Mouse (Mus musculus): ENCODE data around the gene Irx5. TPM values are rescaled to one million over a fixed set of nuclear protein-coding genes. Genes with fewer than 3 reads are reported as not detected.

The Irx5 gene
- not detected in 2 replicates for polyA plus RNA-seq (2015; fragmentation: Nextera tagmentation; extraction: Ambion mirVana)

GRCm38 (mm10) chr8:92357398-92357981, at the start of gene Irx5:
Irx5 (plus strand) TSS chr8:92357625.
- peaks cover 18% of the 10 kb centered on the region for H3K4me1 ChIP-seq (ENCODE audit: control insufficient read depth, low read depth, low read length)
- WGBS (ENCODE audit: insufficient replicate concordance), result under 1% methylated on average over 45 of the region's 47 CpGs
- H3K4me2 ChIP-seq (ENCODE audit: low read depth, low read length), result peak within 1 kb of the TSS; percentile 96
- H3K9me3 ChIP-seq (replicated peaks; ENCODE audit: control insufficient read depth, low read length), result no peaks in the 10 kb centered on the region
- no peaks in the 10 kb centered on the region for H3K36me3 ChIP-seq (ENCODE audit: control insufficient read depth, insufficient read depth)
- no peak within 1 kb of the TSS for H3K27ac ChIP-seq (ENCODE audit: low read length)
- no peak within 1 kb of the TSS for H3K9ac ChIP-seq (ENCODE audit: low read depth, low read length)
- peak within 1 kb of the TSS; percentile 74 for H3K4me3 ChIP-seq (ENCODE audit: low read depth, low read length)
- H3K27me3 ChIP-seq (ENCODE audit: control insufficient read depth, insufficient read depth, low read depth, low read length), result peaks cover 64% of the 10 kb centered on the region
- no peak for ATAC-seq (ENCODE audit: low read depth)

- WGBS (ENCODE audit: insufficient replicate concordance), result 26% methylated on average over 7 of the region's 7 CpGs
- no peak overlapping the region for H3K4me2 ChIP-seq (ENCODE audit: low read depth, low read length)
- no peaks in the 10 kb centered on the region for H3K36me3 ChIP-seq (ENCODE audit: control insufficient read depth, insufficient read depth)
- no peaks in the 10 kb centered on the region for H3K9me3 ChIP-seq (replicated peaks; ENCODE audit: control insufficient read depth, low read length)
- H3K27ac ChIP-seq (ENCODE audit: low read length), result no peak overlapping the region
- no peak for ATAC-seq (ENCODE audit: low read depth)
- no peaks in the 10 kb centered on the region for H3K4me1 ChIP-seq (ENCODE audit: control insufficient read depth, low read depth, low read length)
- no peaks in the 10 kb centered on the region for H3K27me3 ChIP-seq (ENCODE audit: control insufficient read depth, insufficient read depth, low read depth, low read length)
- no peak overlapping the region for H3K9ac ChIP-seq (ENCODE audit: low read depth, low read length)
- H3K4me3 ChIP-seq (ENCODE audit: low read depth, low read length), result no peak overlapping the region
Measured at GRCm38 (mm10) chr8:92312178-92312577, 45.2 kb upstream of the Irx5 start.

GRCm38 (mm10) chr8:92313707-92314106, 43.7 kb upstream of the Irx5 start:
- H3K4me2 ChIP-seq (ENCODE audit: low read depth, low read length), result no peak overlapping the region
- no peaks in the 10 kb centered on the region for H3K4me1 ChIP-seq (ENCODE audit: control insufficient read depth, low read depth, low read length)
- H3K27ac ChIP-seq (ENCODE audit: low read length), result no peak overlapping the region
- H3K9me3 ChIP-seq (replicated peaks; ENCODE audit: control insufficient read depth, low read length), result no peaks in the 10 kb centered on the region
- H3K9ac ChIP-seq (ENCODE audit: low read depth, low read length), result no peak overlapping the region
- H3K27me3 ChIP-seq (ENCODE audit: control insufficient read depth, insufficient read depth, low read depth, low read length), result no peaks in the 10 kb centered on the region
- no peaks in the 10 kb centered on the region for H3K36me3 ChIP-seq (ENCODE audit: control insufficient read depth, insufficient read depth)
- ATAC-seq (ENCODE audit: low read depth), result no peak
- WGBS (ENCODE audit: insufficient replicate concordance), result 62% methylated on average over 3 of the region's 3 CpGs
- no peak overlapping the region for H3K4me3 ChIP-seq (ENCODE audit: low read depth, low read length)

DNA sequence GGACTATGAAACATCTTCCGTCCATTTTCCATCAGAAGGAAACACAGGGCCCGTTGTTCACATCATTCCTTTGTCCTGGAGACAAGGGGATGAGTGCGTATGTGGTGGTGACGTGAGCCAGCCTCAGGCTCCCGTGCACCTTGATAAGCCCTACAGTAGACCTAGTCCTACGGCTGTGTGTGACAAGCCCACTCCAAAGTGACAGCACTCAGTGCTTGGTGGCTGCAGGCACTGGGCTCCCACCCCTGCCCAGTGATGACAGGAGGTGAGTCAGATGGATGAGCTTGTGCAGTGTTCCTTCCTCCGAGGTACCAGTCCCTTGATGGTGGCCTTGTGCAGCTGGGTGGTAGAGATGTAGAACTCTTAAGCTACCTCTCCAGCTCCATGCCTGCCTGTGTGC, 33.7 kb upstream of the Irx5 start:
- no peak for ATAC-seq (ENCODE audit: low read depth)
- Histone ChIP-seq H3K27me3 (ENCODE audit: control insufficient read depth, insufficient read depth, low read depth, low read length) (no peaks in the 10 kb centered on the region), H3K4me3 (ENCODE audit: low read depth, low read length) (no peak overlapping the region), H3K9me3 (replicated peaks; ENCODE audit: control insufficient read depth, low read length) (no peaks in the 10 kb centered on the region), H3K27ac (ENCODE audit: low read length) (no peak overlapping the region), H3K4me1 (ENCODE audit: control insufficient read depth, low read depth, low read length) (no peaks in the 10 kb centered on the region), H3K4me2 (ENCODE audit: low read depth, low read length) (no peak overlapping the region), H3K36me3 (ENCODE audit: control insufficient read depth, insufficient read depth) (no peaks in the 10 kb centered on the region), H3K9ac (ENCODE audit: low read depth, low read length) (no peak overlapping the region)
- 62% methylated on average over 7 of the region's 7 CpGs for WGBS (ENCODE audit: insufficient replicate concordance)

- 78% methylated on average over 2 of the region's 2 CpGs for WGBS (ENCODE audit: insufficient replicate concordance)
- H3K4me3 ChIP-seq (ENCODE audit: low read depth, low read length), result no peak overlapping the region
- no peak overlapping the region for H3K9ac ChIP-seq (ENCODE audit: low read depth, low read length)
- no peaks in the 10 kb centered on the region for H3K4me1 ChIP-seq (ENCODE audit: control insufficient read depth, low read depth, low read length)
- no peaks in the 10 kb centered on the region for H3K9me3 ChIP-seq (replicated peaks; ENCODE audit: control insufficient read depth, low read length)
- ATAC-seq (ENCODE audit: low read depth), result no peak
- H3K27ac ChIP-seq (ENCODE audit: low read length), result no peak overlapping the region
- no peak overlapping the region for H3K4me2 ChIP-seq (ENCODE audit: low read depth, low read length)
- H3K27me3 ChIP-seq (ENCODE audit: control insufficient read depth, insufficient read depth, low read depth, low read length), result no peaks in the 10 kb centered on the region
- no peaks in the 10 kb centered on the region for H3K36me3 ChIP-seq (ENCODE audit: control insufficient read depth, insufficient read depth)
Measured at GRCm38 (mm10) chr8:92327176-92327575, 30.2 kb upstream of the Irx5 start.

DNA sequence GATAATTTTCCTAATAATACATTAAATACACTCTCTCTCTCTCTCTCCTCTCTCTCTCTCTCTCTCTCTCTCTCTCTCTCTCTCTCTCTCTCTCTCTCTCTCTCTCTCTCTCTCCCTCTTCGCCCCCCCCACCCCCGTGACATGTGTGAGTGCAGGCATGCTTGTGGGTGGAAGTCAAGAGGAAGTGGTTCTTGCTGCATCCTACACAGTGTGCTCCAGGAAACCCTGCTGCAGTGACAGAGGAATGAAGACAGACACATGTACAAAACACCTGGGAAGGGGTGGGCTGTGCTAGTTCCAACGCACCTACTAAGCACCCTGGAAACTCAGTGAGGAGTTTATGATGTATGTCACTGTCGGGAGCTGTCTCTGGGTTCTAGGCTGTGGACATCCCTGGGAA, 28.2 kb upstream of the Irx5 start:
- Histone ChIP-seq H3K4me3 (ENCODE audit: low read depth, low read length) (no peak overlapping the region), H3K27ac (ENCODE audit: low read length) (no peak overlapping the region), H3K27me3 (ENCODE audit: control insufficient read depth, insufficient read depth, low read depth, low read length) (no peaks in the 10 kb centered on the region), H3K4me2 (ENCODE audit: low read depth, low read length) (no peak overlapping the region), H3K9me3 (replicated peaks; ENCODE audit: control insufficient read depth, low read length) (no peaks in the 10 kb centered on the region), H3K36me3 (ENCODE audit: control insufficient read depth, insufficient read depth) (no peaks in the 10 kb centered on the region), H3K9ac (ENCODE audit: low read depth, low read length) (no peak overlapping the region), H3K4me1 (ENCODE audit: control insufficient read depth, low read depth, low read length) (no peaks in the 10 kb centered on the region)
- no peak for ATAC-seq (ENCODE audit: low read depth)
- 34% methylated on average over 3 of the region's 4 CpGs for WGBS (ENCODE audit: insufficient replicate concordance)

GRCm38 (mm10) chr8:92331811-92332210, 25.6 kb upstream of the Irx5 start:
- H3K27ac ChIP-seq (ENCODE audit: low read length), result no peak overlapping the region
- no peak overlapping the region for H3K4me3 ChIP-seq (ENCODE audit: low read depth, low read length)
- no peaks in the 10 kb centered on the region for H3K36me3 ChIP-seq (ENCODE audit: control insufficient read depth, insufficient read depth)
- H3K4me1 ChIP-seq (ENCODE audit: control insufficient read depth, low read depth, low read length), result no peaks in the 10 kb centered on the region
- H3K4me2 ChIP-seq (ENCODE audit: low read depth, low read length), result no peak overlapping the region
- H3K9me3 ChIP-seq (replicated peaks; ENCODE audit: control insufficient read depth, low read length), result no peaks in the 10 kb centered on the region
- H3K27me3 ChIP-seq (ENCODE audit: control insufficient read depth, insufficient read depth, low read depth, low read length), result no peaks in the 10 kb centered on the region
- no peak overlapping the region for H3K9ac ChIP-seq (ENCODE audit: low read depth, low read length)
- WGBS (ENCODE audit: insufficient replicate concordance), result 65% methylated on average over 3 of the region's 3 CpGs
- no peak for ATAC-seq (ENCODE audit: low read depth)

GRCm38 (mm10) chr8:92333406-92333805, 24.0 kb upstream of the Irx5 start:
- Histone ChIP-seq H3K27ac (ENCODE audit: low read length) (no peak overlapping the region), H3K9ac (ENCODE audit: low read depth, low read length) (no peak overlapping the region), H3K4me2 (ENCODE audit: low read depth, low read length) (no peak overlapping the region), H3K9me3 (replicated peaks; ENCODE audit: control insufficient read depth, low read length) (no peaks in the 10 kb centered on the region), H3K4me1 (ENCODE audit: control insufficient read depth, low read depth, low read length) (no peaks in the 10 kb centered on the region), H3K36me3 (ENCODE audit: control insufficient read depth, insufficient read depth) (no peaks in the 10 kb centered on the region), H3K4me3 (ENCODE audit: low read depth, low read length) (no peak overlapping the region), H3K27me3 (ENCODE audit: control insufficient read depth, insufficient read depth, low read depth, low read length) (no peaks in the 10 kb centered on the region)
- no peak for ATAC-seq (ENCODE audit: low read depth)
- WGBS (ENCODE audit: insufficient replicate concordance), result 78% methylated on average over 8 of the region's 8 CpGs

- Histone ChIP-seq H3K9me3 (replicated peaks; ENCODE audit: control insufficient read depth, low read length) (no peaks in the 10 kb centered on the region), H3K27ac (ENCODE audit: low read length) (no peak overlapping the region), H3K4me1 (ENCODE audit: control insufficient read depth, low read depth, low read length) (no peaks in the 10 kb centered on the region), H3K27me3 (ENCODE audit: control insufficient read depth, insufficient read depth, low read depth, low read length) (no peaks in the 10 kb centered on the region), H3K36me3 (ENCODE audit: control insufficient read depth, insufficient read depth) (no peaks in the 10 kb centered on the region), H3K9ac (ENCODE audit: low read depth, low read length) (no peak overlapping the region), H3K4me2 (ENCODE audit: low read depth, low read length) (no peak overlapping the region), H3K4me3 (ENCODE audit: low read depth, low read length) (no peak overlapping the region)
- ATAC-seq (ENCODE audit: low read depth), result no peak
- 81% methylated on average over 7 of the region's 7 CpGs for WGBS (ENCODE audit: insufficient replicate concordance)
Measured at GRCm38 (mm10) chr8:92335079-92335478, 22.3 kb upstream of the Irx5 start.
